Mouse (Mus musculus): ENCODE data around the gene Slxl1.
"Not testable (repeated sequence)": the region's sequence is repeated elsewhere in the genome, so short reads cannot be mapped to it uniquely, and the experiment has no call there.

Gene Slxl1

GRCm38 (mm10) chrX:55226576-55226975 is at the start of gene Slxl1:
TSS of gene Slxl1 (plus strand) at chrX:55226876.
- in situ Hi-C loops (cut with MboI; ENCODE audit: unreplicated experiment in 2 of 2) = not testable (repeated sequence)
